Mouse (Mus musculus) thymus, adult 2 months (tissue): ENCODE data around the gene Taok3.

Experiments used
- CTCF ChIP-seq: fragments of 200-500 bp; IDR thresholded peaks from 2 replicates; pipeline ENCODE4 v1.5.1; 2012; ENCODE audit warnings: mild to moderate bottlenecking, control low read depth, low read length, moderate library complexity, borderline replicate concordance; ENCODE audit not compliant: control insufficient read depth, poor library complexity, insufficient read depth; ENCODE audit errors: extremely low read depth
- POLR2A ChIP-seq: fragments of 200-500 bp; IDR thresholded peaks from 2 replicates; pipeline ENCODE4 v1.6.1; 2012; ENCODE audit warnings: mild to moderate bottlenecking, low read length, control low read depth, moderate library complexity; ENCODE audit not compliant: control insufficient read depth, poor library complexity, insufficient read depth; ENCODE audit errors: extremely low read depth

DNA sequence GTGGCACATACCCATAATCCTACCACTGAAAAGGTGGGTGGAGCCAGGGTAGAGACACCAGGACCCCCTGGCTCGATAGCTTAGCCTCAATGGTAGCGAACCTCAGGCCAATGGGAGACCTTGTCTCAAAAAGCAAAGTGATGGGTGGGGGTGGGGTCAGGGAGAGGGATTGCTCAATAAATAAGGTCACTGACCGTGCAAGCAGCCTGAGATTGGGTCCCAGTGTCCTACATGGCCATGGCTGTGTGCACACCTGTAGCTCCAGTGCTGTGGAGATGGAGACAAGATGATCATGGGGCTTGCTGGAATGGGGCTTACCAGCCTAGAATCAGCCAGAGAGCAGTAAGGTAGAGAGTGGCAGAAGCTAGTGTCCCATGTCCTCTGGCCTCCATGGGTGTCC, 131.8 kb downstream of the Taok3 start:
- TF ChIP-seq CTCF (no peak), POLR2A (no peak)
